Mouse (Mus musculus) kidney, adult 18-20 months (tissue): ENCODE data around the gene Frs2.
A peak's percentile ranks its signal among the peaks of the same experiment; 100 is the strongest.
"Not testable (repeated sequence)": the region's sequence is repeated elsewhere in the genome, so short reads cannot be mapped to it uniquely, and the experiment has no call there.

ENCODE experiments used
- DNase-seq: peaks from one replicate; pipeline ENCODE4 v3.0.0; 2021

The Frs2 gene

DNA sequence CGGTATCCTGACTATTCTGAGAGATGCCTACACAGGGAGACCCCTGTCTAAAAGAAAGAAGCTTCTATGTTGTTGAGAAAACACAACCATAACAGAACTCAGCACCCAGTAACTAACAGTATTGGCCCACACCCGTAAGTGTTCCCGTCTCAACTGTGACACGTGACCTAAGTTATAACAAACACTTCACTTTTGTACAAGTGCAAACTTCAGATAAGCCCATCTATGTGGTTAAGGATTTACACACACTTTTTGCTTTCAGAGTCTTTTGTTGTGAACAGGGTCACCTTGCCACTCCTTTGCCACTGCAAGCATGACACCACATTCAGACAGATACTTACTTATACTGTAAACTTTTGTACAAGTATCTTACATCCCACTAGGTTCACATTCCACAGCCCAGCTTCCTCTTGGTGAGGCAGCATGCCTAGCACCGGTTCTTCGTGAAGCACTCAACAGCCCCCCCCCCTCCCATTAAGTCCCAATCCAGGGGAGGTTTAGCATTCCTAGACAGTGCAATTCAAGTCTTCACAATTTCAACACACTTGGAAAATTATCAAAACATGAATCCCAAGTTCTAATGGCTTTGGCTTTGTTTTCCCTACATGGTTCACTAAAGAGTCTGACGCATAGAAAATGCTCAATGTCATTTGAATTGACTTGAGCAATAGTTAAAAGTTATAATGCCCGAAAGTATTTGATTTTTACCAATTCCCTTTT lies 2.6 kb downstream of the Frs2 start:
- no peak for DNase-seq

DNA sequence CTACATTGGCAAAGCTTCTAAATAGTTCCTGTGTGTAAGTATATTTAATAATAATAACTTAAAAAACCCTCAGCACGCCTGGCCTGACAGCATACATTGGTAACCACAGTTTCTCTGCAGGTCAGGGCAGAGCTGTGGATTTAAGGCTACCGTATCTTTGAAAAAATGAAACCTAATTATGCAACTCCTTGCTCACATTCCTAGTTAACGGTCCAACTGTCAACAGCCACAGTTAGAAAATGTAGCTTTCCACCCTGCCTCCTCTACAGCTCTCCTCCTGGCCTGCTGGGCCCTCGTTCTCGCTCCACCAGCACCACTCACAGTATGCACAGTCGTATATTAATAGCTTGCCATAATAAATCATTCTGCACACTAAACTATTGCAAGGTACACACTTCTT lies 3.7 kb downstream of the Frs2 start:
- DNase-seq = no peak

GRCm38 (mm10) chr10:117144071-117144470 lies 4.3 kb downstream of the Frs2 start:
- DNase-seq = no peak

- DNase-seq = no peak
These were observed 5.0 kb downstream of the Frs2 start for GRCm38 (mm10) chr10:117143311-117143710.

DNA sequence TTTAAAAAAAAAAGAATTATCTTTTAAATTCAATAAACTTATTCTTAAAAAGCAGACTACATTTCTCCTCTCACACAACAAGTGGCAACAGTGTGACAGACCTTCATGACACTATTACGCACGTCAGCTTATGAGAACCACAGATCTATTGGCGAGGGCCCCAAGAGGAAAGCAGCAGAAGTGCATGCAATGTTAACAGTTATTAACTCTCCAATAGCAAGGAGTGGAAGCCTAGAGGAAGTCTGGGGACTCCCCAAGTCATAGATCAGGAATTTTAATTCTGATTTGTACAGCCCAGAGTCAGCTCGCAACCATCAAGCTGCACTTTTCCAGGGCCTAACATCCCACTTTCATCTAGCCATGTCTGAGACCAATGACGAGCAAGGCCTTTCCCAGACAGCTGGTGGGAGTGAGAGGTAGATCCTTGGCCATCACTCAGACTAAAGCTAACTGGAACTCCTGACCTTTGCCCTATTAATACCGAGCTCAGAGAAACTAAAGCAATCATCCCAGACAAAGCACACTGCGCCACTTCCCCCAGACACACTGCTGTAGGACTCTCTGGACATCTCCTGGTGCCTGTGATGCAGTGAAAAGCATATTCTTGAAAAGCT lies 6.3 kb downstream of the Frs2 start:
- no peak for DNase-seq

- DNase-seq = not testable (repeated sequence)
These were observed 16.8 kb downstream of the Frs2 start for GRCm38 (mm10) chr10:117131506-117131905.

DNA sequence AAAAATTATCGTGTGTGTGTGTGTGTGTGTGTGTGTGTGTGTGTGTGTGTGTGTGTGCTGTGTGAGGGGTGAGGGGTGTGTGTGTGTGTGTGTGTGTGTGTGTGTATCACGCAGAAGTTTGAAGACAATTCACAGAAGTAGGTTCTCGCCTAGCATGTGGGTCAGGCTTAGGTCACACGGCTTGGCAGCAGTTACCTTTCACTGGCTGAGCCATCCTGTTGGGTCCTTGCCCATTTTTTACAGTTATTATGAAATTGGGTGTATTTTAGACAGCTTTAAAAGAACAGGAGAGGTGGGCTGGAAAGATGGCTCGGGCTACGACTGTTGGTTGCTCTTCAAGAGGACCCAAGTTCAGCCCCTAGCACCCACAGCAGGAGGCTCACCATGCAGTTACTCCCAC lies 18.3 kb downstream of the Frs2 start:
- DNase-seq = peak; percentile 45

DNA sequence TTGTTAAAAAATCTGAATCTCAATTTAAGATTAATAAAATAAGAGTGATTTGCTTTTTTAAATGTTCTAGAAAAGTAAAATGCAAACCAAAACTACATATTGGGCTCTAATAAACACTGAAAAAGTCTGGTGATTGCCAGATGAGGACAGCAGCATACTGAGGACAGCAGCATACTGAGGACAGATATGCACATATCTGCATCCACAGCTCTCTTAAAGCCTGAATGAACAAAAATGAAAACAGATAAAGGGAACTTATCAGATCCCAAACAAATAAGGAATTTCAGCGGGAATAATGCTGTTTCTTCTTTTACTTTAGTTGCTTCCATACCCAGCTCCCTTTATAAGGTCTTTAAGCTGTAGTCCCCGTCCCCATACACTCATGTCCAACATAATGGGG lies 19.6 kb downstream of the Frs2 start:
- DNase-seq = no peak

DNA sequence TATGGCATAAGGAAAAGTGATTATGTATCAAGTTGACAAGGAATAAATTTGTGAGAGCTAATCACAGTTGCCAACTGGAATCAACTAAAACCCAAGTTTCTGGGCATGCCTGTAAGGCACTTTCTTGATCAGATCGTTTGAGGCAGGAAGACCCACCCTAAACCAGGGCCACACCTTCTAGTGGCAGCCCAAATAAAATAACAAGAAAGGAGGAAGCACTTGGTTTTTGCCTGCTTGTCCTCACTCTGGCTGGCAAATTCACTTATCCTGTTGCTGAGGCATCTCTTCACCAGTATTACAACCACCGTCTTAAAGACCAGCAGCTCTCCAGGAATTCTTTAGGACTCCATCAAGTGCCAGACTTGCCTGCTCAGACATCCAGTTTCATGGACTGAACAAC lies 20.9 kb downstream of the Frs2 start:
- DNase-seq = no peak

- DNase-seq = no peak
These were observed 21.6 kb downstream of the Frs2 start for GRCm38 (mm10) chr10:117126719-117127118.

GRCm38 (mm10) chr10:117126233-117126632 lies 22.1 kb downstream of the Frs2 start:
- DNase-seq = no peak

- DNase-seq = no peak
These were observed 26.9 kb downstream of the Frs2 start for GRCm38 (mm10) chr10:117121448-117121847.

DNA sequence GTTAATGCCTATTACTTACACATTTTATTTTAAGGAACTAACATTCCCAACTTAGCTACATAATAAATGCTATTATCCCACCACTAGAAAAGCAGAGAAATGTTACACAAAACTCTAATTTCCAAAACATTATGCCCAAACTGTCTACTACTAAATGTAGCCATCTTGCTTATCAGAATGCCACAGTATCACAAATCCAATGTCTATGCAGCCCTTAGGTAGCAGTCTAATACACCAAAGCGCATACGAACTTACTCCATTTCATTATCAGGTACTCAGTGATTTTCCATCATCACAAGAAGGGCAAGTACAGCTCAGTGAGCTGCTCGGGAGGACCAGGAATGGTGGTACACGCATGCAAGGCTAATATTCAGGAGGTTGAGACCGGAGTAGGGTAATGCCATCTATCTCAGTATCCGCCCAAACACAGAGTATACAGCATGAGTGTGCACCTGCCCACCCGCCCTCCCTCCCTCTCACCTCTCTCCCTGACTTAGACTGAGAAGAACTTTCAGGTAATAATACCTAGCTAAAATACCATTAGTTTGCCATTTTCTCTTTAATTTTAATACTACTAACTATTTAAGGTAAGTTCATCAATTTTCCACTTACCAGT lies 28.2 kb downstream of the Frs2 start:
- no peak for DNase-seq

GRCm38 (mm10) chr10:117119531-117119930 lies 28.8 kb downstream of the Frs2 start:
- no peak for DNase-seq

DNA sequence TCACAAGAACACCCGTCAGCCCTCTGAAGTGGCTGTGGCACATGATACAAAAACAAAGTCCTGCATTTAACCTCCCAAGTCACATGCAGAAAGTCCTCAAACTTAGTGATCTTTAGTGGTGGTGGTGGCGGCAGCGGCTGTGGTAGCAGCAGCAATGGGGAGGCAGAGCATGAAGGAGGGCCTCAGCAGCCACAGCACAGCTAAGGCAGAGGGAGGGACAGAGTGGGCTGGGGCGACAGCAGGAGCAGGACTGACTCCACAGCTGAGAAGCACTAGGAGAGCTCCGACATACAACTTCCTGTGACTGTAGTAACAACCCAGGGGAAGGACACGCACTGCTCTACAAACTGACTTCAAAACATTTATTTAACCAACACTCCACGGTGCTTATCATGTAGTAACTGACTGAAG lies 29.9 kb downstream of the Frs2 start:
- DNase-seq = no peak

DNA sequence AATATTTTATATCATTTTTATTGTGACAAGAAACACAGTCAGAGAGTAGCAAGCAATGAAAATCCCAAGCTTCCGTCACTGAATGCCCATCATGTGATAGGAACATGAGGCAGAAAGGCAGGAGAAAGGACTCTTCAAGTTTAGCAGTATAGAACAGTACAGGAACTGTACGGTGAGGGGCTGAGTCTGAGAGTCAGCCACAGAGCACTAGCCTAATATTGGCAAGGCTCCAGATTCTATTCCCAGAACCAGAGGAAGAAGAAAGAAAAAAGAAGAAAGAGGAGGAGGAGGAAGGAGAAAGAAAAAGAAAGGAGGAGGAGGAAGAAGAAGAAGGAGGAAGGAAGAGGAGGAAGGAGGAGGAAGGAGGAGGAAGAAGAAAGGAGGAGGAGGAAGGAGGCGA lies 32.7 kb downstream of the Frs2 start:
- no peak for DNase-seq

DNA sequence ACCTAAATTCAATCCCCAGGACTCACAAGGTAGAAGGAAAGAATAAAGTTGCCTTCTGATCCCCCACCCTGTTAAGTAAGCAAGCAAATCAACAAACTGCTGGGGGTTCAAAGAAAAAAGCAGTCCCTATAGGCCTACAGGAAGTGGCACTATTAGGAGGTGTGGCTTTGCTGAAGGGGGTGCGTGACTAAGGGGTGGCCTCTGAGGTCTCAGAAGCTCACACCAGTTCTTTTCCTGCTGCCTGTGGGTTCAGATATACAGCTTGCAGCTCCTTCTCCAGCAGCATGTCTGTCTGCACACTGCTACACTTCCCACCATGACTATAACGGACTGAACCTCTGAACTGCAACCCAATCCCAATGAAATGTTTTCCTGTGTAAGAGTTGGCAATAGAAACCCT lies 35.8 kb downstream of the Frs2 start:
- no peak for DNase-seq

GRCm38 (mm10) chr10:117111455-117111854 lies 36.9 kb downstream of the Frs2 start:
- no peak for DNase-seq

GRCm38 (mm10) chr10:117110271-117110670 lies 38.1 kb downstream of the Frs2 start:
- DNase-seq = no peak

DNA sequence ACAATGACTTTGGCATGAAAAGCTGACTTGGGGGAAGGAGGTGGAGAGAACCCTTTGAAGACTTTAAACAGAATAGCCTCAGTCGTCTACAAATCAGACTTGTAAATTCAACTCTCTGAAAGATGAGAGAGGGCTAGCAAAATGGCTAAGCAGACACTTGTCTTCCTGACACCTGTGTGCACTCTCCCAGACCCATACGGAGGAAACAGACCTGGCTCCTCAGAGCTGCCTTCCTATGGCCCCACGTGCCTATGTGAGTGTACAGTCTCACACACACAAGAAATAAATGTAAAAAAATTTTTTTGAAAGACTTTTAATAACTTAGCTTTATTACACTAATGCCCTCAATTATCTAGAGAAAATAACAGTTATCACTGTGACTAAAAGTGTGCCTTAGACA lies 41.6 kb downstream of the Frs2 start:
- no peak for DNase-seq

DNA sequence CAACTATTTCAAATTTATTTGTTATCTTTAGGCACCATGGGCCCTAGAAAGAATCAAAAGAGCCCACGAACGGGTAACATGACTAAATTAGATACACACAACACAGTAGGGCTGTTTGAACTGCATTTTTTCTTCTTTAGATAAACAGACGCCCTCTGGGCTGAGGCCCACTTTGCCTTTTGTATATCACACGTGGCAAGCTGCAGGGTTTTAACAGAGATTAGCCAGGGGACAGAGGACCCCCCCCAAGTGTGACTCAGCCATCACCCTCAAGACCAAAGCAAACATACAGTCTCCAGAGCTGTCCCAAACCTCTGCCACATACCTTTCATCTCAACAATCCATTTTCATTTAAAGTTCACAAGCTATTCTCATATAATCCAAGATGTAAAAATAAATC lies 42.1 kb downstream of the Frs2 start:
- no peak for DNase-seq

DNA sequence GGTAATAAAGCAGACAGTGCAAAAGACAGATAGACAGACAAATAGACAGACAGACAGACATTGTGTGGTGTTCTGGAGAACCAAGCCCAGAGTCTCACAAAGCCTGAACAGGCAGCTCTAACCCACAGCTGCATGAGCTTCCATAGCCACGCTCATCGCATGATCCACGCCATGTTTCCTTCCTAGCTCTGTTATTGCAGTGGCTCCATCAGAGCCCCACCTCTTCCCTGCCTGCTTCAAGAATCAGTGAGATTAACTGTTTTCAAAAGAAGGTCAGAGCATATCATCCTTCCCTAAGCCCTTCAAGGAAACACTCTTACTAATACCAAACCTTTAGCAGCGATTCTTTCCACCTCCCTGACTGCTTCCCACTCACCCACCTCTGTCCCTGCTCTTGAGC lies 43.3 kb downstream of the Frs2 start:
- DNase-seq = no peak

GRCm38 (mm10) chr10:117103854-117104598 lies 44.3 kb downstream of the Frs2 start:
- no peak for DNase-seq

DNA sequence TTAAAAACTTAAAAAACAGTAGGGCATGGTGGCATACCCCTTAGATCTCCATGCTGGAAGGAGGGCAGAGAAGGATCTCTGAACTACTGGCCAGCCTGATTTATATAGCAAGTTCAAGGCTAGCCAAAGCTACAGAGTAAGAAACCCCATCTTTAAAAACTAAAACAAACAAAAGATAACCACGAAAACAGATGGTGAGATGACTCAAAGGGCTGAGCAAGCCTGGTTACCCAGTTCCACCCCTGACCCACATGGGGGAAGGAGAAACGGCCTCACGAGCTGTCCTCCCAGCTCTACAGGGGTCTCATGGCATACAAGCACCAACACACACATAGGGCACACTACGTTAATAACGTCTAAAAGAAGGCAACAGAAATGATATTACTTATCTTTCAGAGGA lies 48.2 kb downstream of the Frs2 start:
- no peak for DNase-seq
